Mouse (Mus musculus) left cerebral cortex, postnatal 36 days (tissue): ENCODE measurements around the gene Zfp865. TPM values are rescaled to one million over a fixed set of nuclear protein-coding genes. Genes with fewer than 3 reads are reported as not detected.
"Not testable (repeated sequence)": the region's sequence is repeated elsewhere in the genome, so short reads cannot be mapped to it uniquely, and the experiment has no call there.

Experiments
- DNase-seq, 2 experiments: peaks; one replicate each; pipeline ENCODE4 v3.0.0; 2021 to 2022; ENCODE audit warnings: low spot score in 2 of 2, mixed read lengths in 1 of 2
- intact Hi-C: fragments of 180-260 bp; cut with DNase I; formaldehyde crosslinking; loops from one replicate; pipeline ENCODE4 v1.15.1; 2025
- total RNA-seq, 2 experiments: library from RNA; stranded (reverse); gene quantifications; 2 replicates each; pipeline ENCODE4 v1.2.3; 2021

The Zfp865 gene
- 10 to 100 TPM; 32.7 to 42.3 TPM for total RNA-seq

DNA sequence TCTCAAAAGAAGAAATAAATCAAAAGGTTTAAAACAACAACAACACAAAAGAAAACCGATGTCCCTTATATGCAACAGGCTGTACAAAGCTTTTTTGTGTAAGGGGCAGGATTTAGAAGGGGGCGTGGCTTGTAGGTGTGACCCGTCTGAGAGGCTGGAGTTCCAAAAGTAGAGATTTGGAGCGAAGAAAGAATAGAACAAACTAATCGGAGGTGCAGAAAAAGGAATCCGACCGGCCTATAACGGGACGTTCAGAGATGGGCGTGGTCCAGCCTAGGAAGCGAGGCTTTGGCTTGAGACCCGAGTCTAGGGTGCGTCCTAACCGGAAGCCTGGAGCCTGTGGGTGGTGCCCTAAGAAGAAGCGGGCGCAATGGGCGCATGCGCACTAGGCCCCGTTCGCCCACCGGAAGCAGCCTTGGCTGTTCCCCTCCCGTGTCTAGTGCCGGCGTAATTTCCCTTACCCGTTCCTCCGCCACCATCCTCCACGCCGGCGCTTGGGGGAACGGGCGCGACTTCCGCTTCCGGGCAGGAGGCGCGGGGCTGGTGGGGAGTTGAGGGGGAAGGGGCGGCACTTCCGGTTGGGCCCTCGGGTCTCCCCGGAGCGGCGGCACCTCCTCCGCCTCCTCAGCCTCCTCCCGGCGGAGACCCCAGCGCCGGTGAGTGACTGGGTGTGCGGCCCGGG, at the start of gene Zfp865, which contains the start of gene Ccdc106:
Gene Zfp865, plus strand, starts transcription at position 377 of the 682 bp plus-strand sequence.
Gene Ccdc106, plus strand, starts transcription at position 554 of the 682 bp plus-strand sequence.
- intact Hi-C loops, result loop anchor here (2.0 kb wide), 2 partner anchors 31 to 41 kb away; partner anchors contain the start of gene Zfp580
- DNase-seq, result peak; percentile 99 to 100

DNA sequence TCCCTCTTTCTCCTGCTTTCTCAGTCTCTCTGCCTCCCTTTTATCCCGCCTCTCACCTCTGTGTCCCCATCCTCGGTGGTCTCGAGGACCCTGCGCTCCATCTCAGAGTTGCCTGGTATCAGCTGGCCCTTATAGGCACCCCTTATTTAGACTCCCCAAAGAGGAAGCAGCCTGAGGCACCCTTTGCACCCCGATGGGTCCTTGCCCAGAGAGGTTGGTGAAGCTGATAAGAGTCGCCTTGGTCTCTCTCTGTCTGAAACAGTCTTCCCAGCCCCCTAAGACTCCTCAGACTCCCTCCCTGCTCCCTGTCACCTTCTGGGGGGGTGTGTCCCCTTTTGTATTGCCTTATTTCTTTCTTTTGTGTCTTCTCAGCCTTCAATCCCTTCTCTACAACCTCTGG, 49.1 kb upstream of the Zfp865 start, which contains the start of gene Sbk3:
Gene Sbk3, minus strand, starts transcription at position 101 of the 400 bp plus-strand sequence.
- DNase-seq, result no peak
- intact Hi-C loops, result no loop called here

DNA sequence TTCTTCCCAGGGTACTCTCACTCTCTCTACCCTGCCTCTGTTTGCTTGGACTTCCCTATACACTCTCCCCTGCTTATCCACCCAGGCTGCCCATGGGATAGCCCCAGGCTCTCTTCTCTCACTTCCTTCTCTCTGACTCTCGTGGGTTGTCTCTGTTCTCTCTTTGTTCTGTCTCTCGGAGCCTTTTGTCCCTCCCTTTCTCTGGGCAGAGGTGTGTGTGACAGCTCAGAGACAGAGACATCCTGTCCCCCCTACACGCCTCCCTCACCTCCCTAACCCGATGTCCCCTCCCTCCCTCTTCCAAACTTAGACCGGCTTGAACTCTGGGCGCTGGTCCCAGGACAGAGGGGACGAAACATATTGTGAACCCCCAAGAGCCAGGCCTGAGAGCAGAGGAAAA, 48.5 kb upstream of the Zfp865 start:
- intact Hi-C loops, result no loop called here

DNA sequence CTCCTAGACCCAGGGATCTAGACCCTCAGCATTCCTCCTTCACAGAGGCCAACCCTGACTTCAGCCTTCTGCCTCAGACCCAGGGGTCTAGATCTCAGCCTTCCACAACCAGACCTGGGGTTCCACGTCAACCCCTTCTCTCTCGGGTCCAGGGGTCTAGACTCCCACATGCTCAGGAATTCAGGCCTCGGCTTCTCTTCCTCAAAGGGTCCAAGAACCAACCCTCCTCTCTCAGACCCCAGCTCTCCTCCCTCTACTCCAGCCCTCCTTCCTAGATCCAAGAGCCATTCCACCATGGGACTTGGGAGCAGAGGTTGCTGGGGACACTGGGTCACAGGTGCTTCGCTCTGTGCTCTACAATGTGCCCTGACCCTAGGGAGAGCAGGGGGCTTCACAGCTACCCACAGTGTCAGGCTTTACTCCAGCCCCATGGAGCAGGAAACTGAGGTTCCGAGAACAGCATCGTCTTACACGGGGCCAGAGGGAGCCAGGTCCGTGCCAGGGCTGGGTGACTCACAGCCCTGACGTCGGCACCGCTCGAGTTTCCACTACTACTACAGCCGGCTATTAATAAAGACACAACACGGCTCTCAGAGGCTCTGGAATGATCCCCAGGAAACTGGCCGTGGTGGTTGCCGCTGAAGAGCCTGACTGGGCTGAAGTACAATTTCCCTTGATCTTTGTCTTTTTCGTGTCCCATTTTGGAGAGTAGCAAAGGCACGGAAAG, 47.7 kb upstream of the Zfp865 start:
- intact Hi-C loops, result no loop called here
- DNase-seq, result no peak

More for the DNA sequence above, 48.5 kb upstream of the Zfp865 start:
- DNase-seq, result no peak

DNA sequence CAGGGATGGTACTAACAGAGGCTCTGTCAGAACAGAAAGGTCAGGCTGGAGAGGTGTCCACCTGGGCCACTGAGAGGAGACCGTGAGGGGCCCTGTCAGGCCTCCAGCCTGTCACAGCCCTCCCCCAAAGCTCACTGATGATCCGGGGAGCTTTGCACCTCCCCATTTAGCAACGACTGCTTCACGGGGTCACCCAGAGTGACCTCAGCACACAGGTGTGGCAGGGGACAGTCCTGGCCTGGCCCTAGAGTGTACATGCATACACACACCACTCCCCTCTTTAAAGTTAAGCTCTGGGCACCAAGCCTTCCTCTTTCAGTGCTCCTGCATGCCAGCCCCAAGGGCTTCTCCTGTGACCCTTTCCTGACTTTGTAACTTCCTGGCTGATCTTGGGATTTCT, 44.7 kb upstream of the Zfp865 start:
- DNase-seq, result no peak
- intact Hi-C loops, result no loop called here

DNA sequence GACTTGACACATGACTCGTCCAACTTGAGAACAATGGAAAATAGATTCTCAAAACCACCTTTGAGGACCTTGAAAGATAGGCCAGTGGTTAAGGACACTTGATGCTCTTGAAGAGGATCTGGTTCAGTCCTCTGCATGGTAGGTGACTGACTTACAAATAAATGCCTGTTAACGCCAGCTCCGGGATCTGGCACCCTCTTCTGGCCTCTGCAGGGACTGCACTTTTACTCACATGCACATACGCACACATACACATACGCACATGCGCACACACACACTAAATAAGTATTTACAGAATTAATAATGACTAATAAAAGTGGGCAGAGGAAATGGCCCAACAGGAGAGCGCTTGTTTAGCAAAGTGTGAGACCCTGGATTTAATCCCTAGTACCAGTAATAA, 43.3 kb upstream of the Zfp865 start:
- no peak for DNase-seq
- intact Hi-C loops, result no loop called here

DNA sequence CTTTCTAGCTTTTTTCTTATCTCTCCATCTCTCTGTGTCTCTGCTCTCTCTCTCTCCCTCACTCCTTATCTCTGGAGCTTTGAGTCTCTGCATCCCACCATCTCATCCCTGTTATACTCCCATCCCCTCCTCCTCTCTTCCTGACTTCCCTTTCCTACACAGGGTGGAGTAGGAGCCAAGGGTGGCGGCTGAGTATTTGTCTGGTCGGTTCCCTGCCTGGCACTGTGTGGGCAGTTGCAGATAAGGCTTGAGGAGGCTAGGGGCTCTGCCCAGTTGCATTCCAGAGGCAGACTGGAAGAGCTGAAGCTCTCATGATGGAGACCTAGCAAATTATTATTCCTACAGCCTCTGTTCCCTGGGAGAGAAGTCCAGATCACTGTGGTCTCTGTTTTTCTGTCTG, 31.9 kb upstream of the Zfp865 start:
- DNase-seq, result no peak
- intact Hi-C loops, result no loop called here

DNA sequence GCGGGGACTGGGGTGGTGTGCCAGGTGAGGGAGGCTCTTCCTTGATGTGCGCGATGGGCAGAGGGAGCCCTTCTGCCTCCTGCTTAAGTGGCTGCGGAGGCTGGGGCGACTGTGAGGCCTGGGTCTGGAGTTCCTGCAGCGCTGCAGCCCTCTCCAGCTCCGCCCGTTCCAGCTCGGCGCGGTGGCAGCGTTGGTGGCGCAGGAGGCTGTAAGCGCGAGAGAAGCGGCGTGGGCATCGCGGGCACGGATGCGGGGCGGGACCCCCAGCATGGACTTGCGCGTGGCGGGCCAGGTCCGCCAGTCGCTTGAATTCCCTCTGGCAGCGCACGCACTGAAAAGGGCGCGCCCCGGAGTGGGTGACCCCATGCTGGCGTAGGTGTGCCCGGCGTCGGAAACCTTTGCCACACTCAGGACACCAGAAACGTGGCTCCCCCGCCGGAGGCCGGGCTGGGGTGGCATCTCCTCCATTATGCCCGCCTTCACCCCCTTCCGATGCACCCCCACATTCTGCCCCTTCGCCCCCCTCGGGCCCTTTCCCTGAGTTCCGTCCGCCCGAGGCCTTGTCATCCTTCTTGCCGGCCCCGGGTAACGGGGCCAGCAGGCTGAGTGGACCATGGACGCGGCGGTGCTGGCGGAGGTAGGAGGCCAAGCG, 26.7 kb upstream of the Zfp865 start:
- intact Hi-C loops, result no loop called here
- DNase-seq, result no peak

DNA sequence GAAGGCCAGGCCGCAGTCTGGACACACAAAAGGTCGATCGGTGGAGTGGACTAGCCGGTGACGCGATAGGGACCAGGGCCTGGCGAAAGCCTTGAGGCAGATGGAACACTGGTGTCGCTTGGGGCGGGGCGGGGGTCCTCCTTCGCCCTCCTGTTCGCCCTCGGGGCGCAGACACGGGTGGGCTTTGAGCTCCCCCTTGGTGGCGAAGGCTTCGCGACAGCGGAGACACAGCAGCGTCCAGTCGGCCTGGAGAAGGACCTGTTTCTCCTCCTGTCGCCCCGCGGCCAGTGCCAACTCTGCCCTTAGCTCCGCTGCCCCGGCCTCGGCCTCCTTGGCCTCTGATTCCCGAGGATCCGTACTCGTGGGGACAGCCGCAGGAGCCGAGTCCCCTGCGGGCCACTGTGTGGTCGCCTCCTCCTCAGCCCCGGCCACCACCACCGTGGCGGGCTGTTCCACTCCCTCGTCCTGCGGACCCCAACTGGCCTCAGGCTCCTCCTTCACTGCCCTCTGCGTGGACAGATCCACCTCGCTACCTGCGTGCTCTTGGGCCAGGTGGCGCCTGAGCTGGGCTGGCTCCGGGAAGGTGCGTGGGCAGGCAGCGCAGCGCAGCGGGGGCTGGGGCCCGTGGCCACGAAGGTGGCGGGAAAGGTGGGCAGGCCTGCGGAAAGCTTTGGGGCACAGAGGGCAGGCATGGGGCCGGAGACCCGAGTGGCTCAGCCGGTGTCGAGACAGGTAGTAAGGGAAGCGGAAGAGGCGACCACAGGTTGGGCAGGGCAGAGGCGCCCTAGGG, 26.0 kb upstream of the Zfp865 start:
- DNase-seq, result no peak
- intact Hi-C loops, result no loop called here

DNA sequence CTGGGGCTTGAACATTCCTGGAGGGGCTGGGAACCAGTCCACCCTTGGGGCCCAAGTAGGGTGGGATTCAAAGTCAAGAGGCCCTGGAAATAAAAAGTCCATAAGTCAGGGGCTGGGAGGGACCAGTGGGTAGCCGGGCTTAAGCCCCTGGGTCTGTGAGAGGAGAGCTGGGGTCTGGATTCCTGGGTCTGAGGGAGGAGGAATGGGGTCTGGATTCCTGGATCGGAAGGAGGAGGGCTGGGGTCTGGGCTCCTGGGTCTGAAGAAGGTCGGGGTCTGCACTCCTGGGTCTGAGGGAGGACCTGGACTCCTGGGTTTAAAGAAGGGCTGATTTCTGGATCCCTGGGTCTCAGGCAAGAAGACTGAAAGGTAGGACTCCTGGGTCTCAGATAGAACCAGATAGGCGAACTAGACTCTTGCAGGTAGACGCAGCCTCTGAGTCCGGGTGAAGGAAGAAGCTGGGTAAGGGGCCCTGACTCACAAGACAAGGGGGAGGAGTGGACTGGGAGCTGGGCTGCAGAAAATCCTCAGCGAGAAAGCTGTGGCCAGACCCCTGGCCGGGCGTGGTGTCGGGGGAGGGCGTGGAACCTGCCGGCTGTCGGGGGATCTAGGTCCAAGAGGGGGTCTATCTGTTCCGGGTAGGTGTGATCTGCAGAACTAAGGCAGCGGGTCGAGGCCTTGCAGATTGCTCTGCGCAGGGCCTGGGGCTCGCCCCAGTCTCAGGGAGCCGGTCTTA, 24.7 kb upstream of the Zfp865 start:
- no peak for DNase-seq
- intact Hi-C loops, result loop anchor here (1.0 to 5.0 kb wide), 2 partner anchors 19 to 53 kb away; partner anchors contain the start of genes Fiz1 and Zfp524

DNA sequence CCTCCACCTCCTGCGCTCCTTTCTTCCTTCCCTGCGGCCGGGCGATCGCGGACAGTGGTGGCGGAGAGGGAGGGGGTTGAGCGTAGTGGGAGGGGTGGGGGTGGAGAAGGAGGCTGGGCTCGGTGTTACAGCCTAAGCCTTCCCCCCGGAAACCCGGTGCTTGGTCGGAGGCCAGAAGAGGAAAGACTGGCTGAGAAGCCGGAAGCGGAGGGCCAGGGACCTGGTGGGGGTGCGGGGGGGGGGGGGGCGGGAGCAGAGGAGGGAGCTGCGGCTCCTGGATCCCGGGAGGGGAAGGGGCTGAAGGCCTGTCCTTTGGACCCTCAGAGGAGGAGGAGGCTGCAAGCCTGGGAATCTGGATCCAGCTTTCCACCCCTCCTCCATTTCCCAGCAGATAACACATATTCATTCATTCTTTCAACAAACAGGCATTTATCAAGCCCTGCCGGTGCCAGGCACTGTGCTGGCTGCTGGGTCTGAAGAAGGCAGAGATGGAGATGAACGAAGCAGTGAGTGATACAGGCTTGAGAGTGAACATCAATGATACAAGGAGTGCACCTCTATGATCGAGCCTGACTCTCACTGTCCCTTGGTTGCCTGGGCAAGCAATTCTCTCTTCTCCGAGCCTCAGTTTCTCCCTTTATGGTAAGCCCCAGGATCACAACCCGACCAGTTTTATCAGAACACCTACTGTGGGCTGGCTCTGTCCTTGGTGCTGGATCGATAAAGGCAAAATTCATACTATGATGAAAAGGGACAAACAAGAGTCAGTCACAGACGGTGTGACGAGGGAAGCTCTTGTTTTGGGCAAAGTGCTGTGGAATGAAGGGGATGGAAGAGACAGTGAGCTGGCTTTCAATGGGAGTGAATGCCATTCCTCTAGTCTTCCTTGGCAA, 23.9 kb upstream of the Zfp865 start, which contains the start of gene Zfp579:
Gene Zfp579, minus strand, starts transcription at position 156 of the 893 bp plus-strand sequence.
- DNase-seq, result peak; percentile 92
- intact Hi-C loops, result loop anchor here (1.0 to 5.0 kb wide), 2 partner anchors 18 to 54 kb away; partner anchors contain the start of genes Fiz1 and Zfp524

DNA sequence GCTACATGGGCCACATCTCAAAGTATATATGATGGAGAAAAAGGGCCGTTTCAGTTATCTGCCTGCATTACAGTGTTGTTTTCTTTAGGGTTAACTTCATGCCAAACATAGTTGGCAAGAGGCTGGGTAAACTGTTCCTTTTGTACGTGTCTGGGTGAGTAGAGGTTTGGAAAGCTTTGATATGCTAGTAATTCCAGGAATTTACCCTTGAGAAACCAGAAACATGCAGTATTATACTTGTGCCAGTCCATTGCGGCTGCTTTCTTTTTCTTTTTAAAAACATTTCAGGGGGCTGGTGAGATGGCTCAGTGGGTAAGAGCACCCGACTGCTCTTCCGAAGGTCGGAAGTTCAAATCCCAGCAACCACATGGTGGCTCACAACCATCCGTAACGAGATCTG, 23.2 kb upstream of the Zfp865 start:
- intact Hi-C loops, result loop anchor here (1.0 to 5.0 kb wide), 2 partner anchors 17 to 55 kb away; partner anchors contain the start of genes Fiz1 and Zfp524
- no peak for DNase-seq

DNA sequence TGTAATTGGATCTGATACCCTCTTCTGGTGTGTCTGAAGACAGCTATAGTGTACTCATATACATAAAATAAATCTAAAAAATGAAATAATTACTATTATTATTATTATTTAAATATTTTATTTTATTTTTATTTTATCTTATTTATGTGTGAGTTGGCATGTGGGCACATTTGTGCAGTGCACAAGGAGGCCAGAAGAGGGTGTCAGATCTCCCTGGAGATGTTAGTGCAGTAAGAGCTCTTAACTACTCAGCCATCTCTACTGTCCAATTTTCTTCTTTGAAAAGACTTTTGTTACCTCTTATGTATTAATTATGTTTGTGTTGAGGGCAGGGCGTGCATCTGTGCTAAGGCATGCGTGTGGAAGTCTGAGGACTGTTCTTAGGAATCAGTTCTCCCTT, 20.3 kb upstream of the Zfp865 start:
- intact Hi-C loops, result loop anchor here (5.0 kb wide), 1 partner anchor 58 kb away; no protein-coding TSS in a partner anchor
- DNase-seq, result no peak

DNA sequence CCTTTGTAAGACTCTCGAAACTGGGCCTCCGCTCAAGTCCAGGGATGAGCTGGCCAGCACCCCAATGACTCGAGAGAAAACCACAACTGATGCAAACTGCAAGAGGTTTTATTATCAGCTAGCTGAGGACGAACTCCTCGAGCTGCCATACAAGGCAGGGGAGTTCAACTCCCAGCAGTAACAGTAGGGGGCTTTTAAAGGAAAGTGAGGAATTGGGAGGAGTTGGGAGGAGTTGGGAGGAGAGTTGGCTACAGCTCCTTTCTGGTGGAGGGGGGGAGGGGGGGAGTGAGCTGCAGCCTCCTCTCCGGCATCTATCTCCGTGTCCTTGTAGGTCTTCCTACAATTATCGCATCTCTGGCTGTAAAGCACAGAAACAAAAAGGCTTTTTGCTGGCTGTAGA, 17.3 kb upstream of the Zfp865 start:
- DNase-seq, intact Hi-C loops: not testable (repeated sequence)

DNA sequence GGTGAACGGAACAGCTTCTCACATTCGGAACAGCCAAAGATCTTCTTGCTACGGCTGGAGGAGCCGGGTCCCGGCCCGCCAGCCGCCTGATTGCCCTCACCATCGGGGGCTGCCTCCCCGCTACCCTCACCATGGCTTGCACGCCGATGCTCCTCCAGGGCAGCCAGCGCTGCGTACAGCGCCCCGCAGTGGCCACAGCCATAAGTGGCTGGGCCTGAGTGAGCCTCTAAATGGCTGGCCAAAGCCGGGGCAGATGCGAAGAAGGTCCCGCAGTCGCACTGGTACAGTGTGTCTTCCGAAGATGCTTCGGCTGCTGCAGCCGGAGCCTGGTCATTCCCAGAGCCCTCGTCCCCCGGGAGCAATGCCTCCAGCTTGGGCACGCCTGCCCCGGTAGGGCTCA, 11.9 kb upstream of the Zfp865 start:
- intact Hi-C loops, result no loop called here
- DNase-seq, result no peak

DNA sequence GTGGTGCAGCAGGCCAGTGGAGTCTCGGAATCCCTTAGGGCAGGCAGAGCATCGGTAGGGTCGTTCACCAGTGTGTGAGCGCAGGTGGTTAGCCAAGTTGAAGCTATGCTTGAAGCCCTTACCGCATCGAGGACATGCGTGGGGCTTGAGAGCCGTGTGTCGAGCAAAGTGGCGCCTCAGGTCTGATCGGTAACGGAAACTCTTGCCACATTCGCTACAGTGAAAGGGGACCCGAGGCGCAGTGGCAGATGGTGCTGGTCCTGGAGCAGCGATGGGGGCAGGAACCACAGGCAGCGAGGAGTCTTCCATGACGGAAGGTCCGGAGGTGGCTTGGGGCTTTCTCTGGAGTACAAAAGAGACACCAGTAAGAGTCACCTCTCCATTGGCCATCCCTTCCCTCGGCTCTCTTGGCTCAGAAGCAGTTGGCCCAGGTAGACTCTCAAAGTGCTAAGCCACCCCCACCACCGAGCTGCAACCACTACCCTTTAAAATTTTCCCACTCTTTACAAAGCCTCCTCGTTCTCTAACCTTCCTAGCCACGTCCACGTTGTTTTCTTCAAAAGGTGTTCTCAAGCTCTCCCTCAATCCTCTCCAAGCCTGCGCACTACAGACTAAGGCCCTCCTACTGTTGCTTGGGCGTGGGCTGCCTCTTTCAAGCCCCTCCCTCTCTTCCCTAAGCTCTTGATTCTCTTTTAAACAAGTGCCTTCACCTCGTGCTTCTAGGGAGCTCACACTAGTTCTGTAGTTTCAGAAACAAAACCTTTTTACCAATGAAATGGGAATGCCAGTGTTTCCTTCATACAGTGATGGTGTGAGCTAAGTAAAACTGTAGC, 7.3 kb upstream of the Zfp865 start:
- intact Hi-C loops, result no loop called here
- DNase-seq, result no peak
